Mouse (Mus musculus) olfactory bulb, adult 2 months (tissue): ENCODE data around the gene Nkpd1. TPM values are rescaled to one million over a fixed set of nuclear protein-coding genes. Genes with fewer than 3 reads are reported as not detected.

ENCODE experiments used
- H3K27ac ChIP-seq: fragments of 200-500 bp; 2 replicates; pipeline ENCODE4 v1.5.1; 2012; ENCODE audit warnings: low read depth, low read length; ENCODE audit not compliant: insufficient read depth
- H3K4me1 ChIP-seq: fragments of 200-500 bp; 2 replicates; pipeline ENCODE4 v1.6.1; 2012; ENCODE audit warnings: low read length; ENCODE audit not compliant: control insufficient read depth, insufficient read depth
- H3K4me3 ChIP-seq: fragments of 200-500 bp; 2 replicates; pipeline ENCODE4 v1.5.1; 2012; ENCODE audit warnings: mild to moderate bottlenecking, low read depth, low read length, moderate library complexity; ENCODE audit not compliant: insufficient read depth
- CTCF ChIP-seq: fragments of 200-500 bp; IDR thresholded peaks from 2 replicates; pipeline ENCODE4 v1.5.1; 2012; ENCODE audit warnings: low read depth, mild to moderate bottlenecking, low read length, moderate library complexity; ENCODE audit not compliant: insufficient read depth
- POLR2A ChIP-seq: fragments of 200-500 bp; IDR thresholded peaks from 2 replicates; pipeline ENCODE4 v1.6.1; 2012; ENCODE audit warnings: mild to moderate bottlenecking, low read depth, low read length, moderate library complexity; ENCODE audit not compliant: insufficient read depth
- WGBS: fragments of 180-500 bp; shearing (Covaris S2); methylation state at CpG from one replicate; pipeline ENCODE4 v1.1.7; 2018; 5-methylcytosine and 5-hydroxymethylcytosine counted together
- polyA plus RNA-seq: library from polyadenylated mRNA; stranded (reverse); fragments of >200 nt; gene quantifications from 2 replicates; pipeline ENCODE4 v1.2.4, GENCODE M21; 2012; ENCODE audit warnings: low replicate concordance; ENCODE audit not compliant: missing spikeins, insufficient read depth, insufficient read length

Gene Nkpd1
- polyA plus RNA-seq, 1 experiment = not detected

DNA sequence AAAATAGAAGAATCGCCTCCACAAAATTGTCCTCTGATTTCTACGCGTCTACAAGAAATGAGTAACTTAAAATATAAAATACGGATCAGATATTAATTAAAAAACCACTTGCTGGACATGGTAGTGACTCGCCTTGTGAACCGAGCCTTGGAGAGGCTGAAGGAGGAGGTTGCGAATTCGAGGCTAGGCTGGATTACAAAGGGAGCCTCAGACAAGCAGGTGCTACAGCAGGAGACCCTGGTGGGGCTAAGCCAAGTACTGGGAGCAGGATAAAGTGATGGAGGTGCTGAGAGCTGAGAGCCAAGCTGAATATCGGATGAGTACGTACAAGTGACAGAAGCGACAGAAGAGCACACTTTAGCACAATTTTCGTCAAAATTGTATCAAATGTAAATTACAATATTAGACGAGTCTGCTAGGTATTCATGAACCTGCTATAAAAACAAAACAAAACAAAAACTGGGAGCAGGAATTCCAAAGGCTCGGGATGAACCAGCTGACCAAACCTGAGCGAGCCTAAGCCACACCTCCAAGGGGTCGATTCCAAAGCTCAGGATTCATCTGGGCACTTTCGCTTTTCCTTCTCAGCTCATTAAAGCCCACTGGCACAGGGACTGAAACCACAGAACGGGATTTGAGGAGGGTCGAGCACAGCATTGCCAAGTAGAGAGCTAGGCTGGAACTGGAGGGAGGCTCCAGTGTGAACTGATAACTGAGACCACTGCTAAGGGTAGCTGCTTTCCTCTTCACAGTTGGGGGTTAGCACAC lies 45.2 kb downstream of the Nkpd1 start, which contains the start of gene Ppp1r37:
Gene Ppp1r37, minus strand, starts transcription at position 434 of the 768 bp plus-strand sequence.
- TF ChIP-seq CTCF (no peak), POLR2A (no peak)
- H3K27ac ChIP-seq = peak within 1 kb of the TSS; percentile 95
- H3K4me1 ChIP-seq = peaks cover 31% of the 10 kb centered on the region
- H3K4me3 ChIP-seq = peak within 1 kb of the TSS; percentile 80
- under 1% methylated on average over 19 of the region's 19 CpGs for WGBS

DNA sequence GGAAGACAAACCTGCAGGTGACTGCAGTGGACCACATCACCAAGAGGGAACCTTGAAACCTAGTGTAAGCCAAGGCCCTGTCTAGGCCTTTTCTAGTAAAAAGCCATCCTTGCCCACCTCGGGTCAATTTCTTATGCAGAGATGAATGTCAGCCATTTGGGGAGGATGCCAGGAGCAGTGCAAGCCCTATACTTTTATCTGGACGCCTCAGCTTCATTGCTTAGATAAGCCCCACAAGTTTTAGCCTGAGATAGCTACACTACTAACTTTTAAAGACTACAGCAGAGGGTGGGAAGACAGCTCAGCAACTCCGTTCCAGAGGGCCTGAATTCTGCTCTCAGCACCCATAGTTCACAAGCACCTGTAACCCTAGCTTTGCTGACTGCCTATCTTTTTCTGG lies 46.2 kb downstream of the Nkpd1 start:
- no peak overlapping the region for H3K27ac ChIP-seq
- 93% methylated on average over 3 of the region's 3 CpGs for WGBS
- no peak overlapping the region for H3K4me3 ChIP-seq
- peaks cover 21% of the 10 kb centered on the region for H3K4me1 ChIP-seq
- no peak for TF ChIP-seq CTCF
- no peak for TF ChIP-seq POLR2A

DNA sequence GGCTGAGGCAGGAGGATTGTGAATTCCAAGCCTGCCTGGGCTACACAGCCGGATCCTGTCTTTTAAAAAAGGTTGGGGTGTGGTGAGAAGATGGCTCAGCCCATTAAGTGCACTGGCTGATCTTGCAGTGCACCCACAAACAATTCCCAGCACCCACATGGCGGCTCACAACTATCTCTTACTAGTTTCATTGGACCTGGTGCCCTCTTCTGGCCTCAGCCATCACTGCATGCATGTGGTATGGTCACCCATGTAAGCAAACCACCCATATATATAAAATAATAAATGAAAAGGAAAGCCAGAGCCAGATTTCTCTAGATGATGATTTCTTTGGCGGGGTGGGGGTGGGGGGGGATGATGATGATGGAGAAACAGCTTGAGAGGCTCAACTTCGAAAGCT lies 46.8 kb downstream of the Nkpd1 start:
- TF ChIP-seq POLR2A = peak; percentile 14; the same call in 1 of the 2 replicates
- TF ChIP-seq CTCF = no peak
- peaks cover 16% of the 10 kb centered on the region for H3K4me1 ChIP-seq
- 94% methylated on average over 4 of the region's 4 CpGs for WGBS
- H3K27ac ChIP-seq = no peak overlapping the region
- H3K4me3 ChIP-seq = no peak overlapping the region

DNA sequence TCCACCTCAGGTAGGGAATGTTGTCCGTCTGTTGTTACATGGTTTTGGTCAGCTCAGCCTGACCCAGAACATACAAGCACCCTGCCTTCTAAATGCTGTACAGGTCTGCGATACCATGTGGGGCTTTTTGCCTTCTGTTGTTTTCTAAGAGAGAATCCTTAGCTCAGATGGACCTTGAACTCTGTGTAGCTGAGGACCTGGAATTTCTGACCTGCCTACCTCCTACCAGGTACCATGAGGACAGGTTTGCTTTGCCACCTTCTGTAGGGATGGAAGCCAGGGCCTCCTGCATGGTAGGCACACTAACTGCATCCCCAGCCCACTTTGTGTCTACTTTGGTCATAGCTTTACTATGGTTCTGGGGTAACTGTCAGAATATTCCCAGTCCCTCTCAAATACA lies 48.2 kb downstream of the Nkpd1 start:
- 98% methylated on average over 2 of the region's 2 CpGs for WGBS
- TF ChIP-seq CTCF (no peak), POLR2A (no peak)
- H3K27ac ChIP-seq = no peak overlapping the region
- peaks cover 6% of the 10 kb centered on the region for H3K4me1 ChIP-seq
- no peak overlapping the region for H3K4me3 ChIP-seq

DNA sequence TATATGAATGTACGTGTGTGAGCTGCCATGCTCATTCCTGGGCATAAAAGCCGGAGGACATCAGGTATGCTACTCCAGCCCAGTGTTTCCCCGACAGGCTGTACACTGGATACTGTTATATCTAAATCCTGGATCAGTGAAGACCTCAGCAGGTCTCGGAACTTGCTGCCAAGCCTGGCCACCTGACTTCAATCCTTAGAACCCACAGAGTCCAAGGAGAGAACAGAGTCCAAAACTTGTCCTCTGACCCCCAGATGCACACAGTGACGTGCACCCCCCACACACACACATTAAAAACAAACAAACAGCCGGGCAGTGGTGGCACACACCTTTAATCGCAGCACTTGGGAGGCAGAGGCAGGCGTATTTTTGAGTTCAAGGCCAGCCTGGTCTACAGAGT lies 49.8 kb downstream of the Nkpd1 start:
- 91% methylated on average over 8 of the region's 8 CpGs for WGBS
- TF ChIP-seq CTCF (no peak), POLR2A (no peak)
- H3K4me1 ChIP-seq = 0 out of 2 replicates have a peak, but pooled peaks cover 6% of the 10 kb centered on the region

DNA sequence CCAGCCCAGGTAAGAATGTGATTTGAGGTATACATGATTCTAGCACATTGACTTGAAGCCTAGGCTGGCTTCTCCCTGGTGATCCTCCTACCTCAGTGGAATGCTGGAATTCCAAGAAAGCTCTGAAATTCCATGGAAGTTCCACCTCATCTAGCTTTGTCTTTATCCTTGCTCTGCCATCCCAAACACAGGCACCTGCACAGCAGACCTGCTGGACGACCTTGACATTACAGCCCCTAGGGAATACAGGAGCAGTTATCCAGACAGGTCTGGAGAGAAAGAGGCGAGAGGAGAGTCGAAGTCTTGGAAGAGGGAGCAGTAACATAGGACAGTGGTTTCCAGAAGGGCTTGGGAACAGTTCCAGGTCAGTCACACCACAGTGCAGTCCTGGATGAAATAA lies 52.0 kb downstream of the Nkpd1 start:
- Histone ChIP-seq H3K4me1 (peaks cover 7% of the 10 kb centered on the region), H3K4me3 (no peak overlapping the region), H3K27ac (no peak overlapping the region)
- WGBS = 90% methylated on average over 3 of the region's 3 CpGs
- TF ChIP-seq CTCF (no peak), POLR2A (no peak)

More for the DNA sequence above, 49.8 kb downstream of the Nkpd1 start:
- Histone ChIP-seq H3K27ac (no peak overlapping the region), H3K4me3 (no peak overlapping the region)

DNA sequence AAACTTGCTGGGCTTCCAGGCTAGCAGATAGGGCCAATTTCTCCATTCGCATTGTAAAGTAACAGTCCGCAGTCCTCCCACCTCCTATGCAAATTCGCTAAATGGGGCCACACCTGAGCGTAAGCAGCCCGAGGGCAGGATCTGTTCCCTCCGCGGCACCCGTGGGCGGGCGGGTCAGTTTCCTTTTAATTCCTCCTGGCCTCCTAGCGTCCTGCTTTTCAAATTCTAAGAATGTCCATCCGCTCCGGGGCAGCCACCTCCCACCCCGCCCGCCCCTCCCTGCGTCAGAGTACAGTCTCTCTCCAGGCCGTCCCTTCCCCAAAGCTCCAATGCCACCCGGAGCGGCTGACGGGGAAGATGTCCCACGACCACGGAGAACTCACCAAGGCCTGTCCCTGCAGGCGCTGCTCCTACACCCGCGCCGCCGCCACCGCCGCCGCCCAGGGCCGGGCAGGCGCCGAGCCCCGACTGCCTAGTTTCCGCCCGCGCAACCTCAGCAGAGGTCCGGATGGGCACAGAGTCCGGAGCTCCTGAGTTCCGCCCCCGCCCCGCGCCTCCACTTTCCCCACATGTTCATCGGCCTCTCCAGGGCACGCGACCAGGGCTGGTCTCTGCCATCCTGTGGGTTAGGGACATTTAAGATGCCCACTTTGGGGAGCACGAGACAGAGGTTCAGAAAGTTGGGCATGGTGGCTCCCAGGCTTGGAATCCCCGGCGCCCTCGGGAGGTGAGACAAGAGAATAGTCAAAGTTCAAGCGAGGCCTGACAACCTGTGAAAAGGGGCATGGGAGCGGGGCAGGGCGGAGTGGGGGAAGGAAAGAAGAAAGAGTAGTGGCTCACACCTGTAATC lies 55.5 kb downstream of the Nkpd1 start:
- TF ChIP-seq POLR2A (peak; percentile 90), CTCF (no peak)
- H3K27ac ChIP-seq = no peak overlapping the region

DNA sequence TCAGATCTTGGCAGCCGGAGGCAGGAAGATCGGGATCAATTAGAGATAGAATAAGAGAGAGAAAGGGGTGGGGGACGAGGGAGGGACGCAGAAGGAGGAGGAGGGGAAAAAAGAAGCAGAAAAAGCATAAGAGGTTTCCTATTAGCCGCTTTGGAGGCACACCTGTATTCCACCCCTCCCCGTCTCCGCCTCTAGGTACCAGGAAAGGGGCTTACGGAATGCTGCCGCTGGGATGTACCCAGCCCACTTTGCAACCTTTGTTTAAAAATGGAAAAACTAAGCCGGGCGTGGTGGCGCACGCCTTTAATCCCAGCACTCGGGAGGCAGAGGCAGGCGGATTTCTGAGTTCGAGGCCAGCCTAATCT lies 56.1 kb downstream of the Nkpd1 start:
- peaks cover 18% of the 10 kb centered on the region for H3K4me1 ChIP-seq
- H3K4me3 ChIP-seq = peak overlapping the region; percentile 80
- WGBS = 17% methylated on average over 16 of the region's 16 CpGs
- TF ChIP-seq POLR2A (no peak), CTCF (no peak)
- H3K27ac ChIP-seq = no peak overlapping the region

More for the DNA sequence above, 55.5 kb downstream of the Nkpd1 start:
- WGBS = under 1% methylated on average over 53 of the region's 53 CpGs
- Histone ChIP-seq H3K4me1 (peaks cover 18% of the 10 kb centered on the region), H3K4me3 (peak overlapping the region; percentile 80)

Other genes starting within 250 kb of the Nkpd1 start
- gene Vasp, start 246.0 kb upstream of the Nkpd1 start, polyA plus RNA-seq = not detected in 2 replicates
- not detected in 2 replicates for gene Ppm1n, start 237.8 kb upstream of the Nkpd1 start, polyA plus RNA-seq
- gene Rtn2, start 235.2 kb upstream of the Nkpd1 start, polyA plus RNA-seq = not detected in 2 replicates
- gene Fosb, start 207.8 kb upstream of the Nkpd1 start, polyA plus RNA-seq = not detected in 2 replicates
- not detected in 2 replicates for gene Ercc1, start 173.1 kb upstream of the Nkpd1 start, polyA plus RNA-seq
- not detected in 2 replicates for gene Cd3eap, start 158.4 kb upstream of the Nkpd1 start, polyA plus RNA-seq
- gene Ppp1r13l, start 158.1 kb upstream of the Nkpd1 start, polyA plus RNA-seq = not detected in 2 replicates
- not detected in 2 replicates for gene Ercc2, start 135.8 kb upstream of the Nkpd1 start, polyA plus RNA-seq
- gene Klc3, start 113.7 kb upstream of the Nkpd1 start, polyA plus RNA-seq = not detected in 2 replicates
- gene Ckm, start 113.1 kb upstream of the Nkpd1 start, polyA plus RNA-seq = not detected in 2 replicates
- gene Mark4, start 59.0 kb upstream of the Nkpd1 start, polyA plus RNA-seq = not detected in 2 replicates
- gene Exoc3l2, start 54.5 kb upstream of the Nkpd1 start, polyA plus RNA-seq = not detected in 2 replicates
- gene Bloc1s3, start 9.5 kb upstream of the Nkpd1 start, polyA plus RNA-seq = not detected in 2 replicates
- gene Trappc6a, start 9.4 kb upstream of the Nkpd1 start, polyA plus RNA-seq = not detected in 2 replicates
- not detected in 2 replicates for gene Ppp1r37, start 45.2 kb downstream of the Nkpd1 start, polyA plus RNA-seq
- gene Zfp296, start 59.4 kb downstream of the Nkpd1 start, polyA plus RNA-seq = not detected in 2 replicates
- not detected in 2 replicates for gene Gemin7, start 59.8 kb downstream of the Nkpd1 start, polyA plus RNA-seq
- not detected in 2 replicates for gene Clasrp, start 86.6 kb downstream of the Nkpd1 start, polyA plus RNA-seq
- gene Relb, start 111.6 kb downstream of the Nkpd1 start, polyA plus RNA-seq = not detected in 2 replicates
- gene Clptm1, start 147.2 kb downstream of the Nkpd1 start, polyA plus RNA-seq = not detected in 2 replicates
- gene Apoc2, start 160.1 kb downstream of the Nkpd1 start, polyA plus RNA-seq = not detected in 2 replicates
- gene Gm44805, start 163.6 kb downstream of the Nkpd1 start, polyA plus RNA-seq = not detected in 2 replicates
- gene Apoc4, start 163.6 kb downstream of the Nkpd1 start, polyA plus RNA-seq = not detected in 2 replicates
- not detected in 2 replicates for gene Apoc1, start 174.8 kb downstream of the Nkpd1 start, polyA plus RNA-seq
- gene Apoe, start 181.3 kb downstream of the Nkpd1 start, polyA plus RNA-seq = 1,139 and 1,603 TPM in 2 replicates
- not detected in 2 replicates for gene Tomm40, start 197.6 kb downstream of the Nkpd1 start, polyA plus RNA-seq
- not detected in 2 replicates for gene Nectin2, start 232.6 kb downstream of the Nkpd1 start, polyA plus RNA-seq